Mouse (Mus musculus) spleen, adult 2 months (tissue): Measurements from ENCODE around the gene Cd300e. TPM values are rescaled to one million over a fixed set of nuclear protein-coding genes. Genes with fewer than 3 reads are reported as not detected.
"Not testable (repeated sequence)": the region's sequence is repeated elsewhere in the genome, so short reads cannot be mapped to it uniquely, and the experiment has no call there.

ENCODE experiments used
- DNase-seq, 2 experiments: peaks; one replicate each; pipeline versions ENCODE4 v3.0.0 to v3.0.0-alpha.2; 2012 to 2021; ENCODE audit warnings: low spot score in 2 of 2, low read depth in 1 of 2
- H3K27ac ChIP-seq: fragments of 200-500 bp; 2 replicates; pipeline ENCODE4 v1.5.1; 2012; ENCODE audit warnings: low read length, inconsistent platforms; ENCODE audit not compliant: insufficient read depth
- H3K27me3 ChIP-seq: fragments of 200-500 bp; 2 replicates; pipeline ENCODE4 v1.6.1; 2012; ENCODE audit warnings: mild to moderate bottlenecking, moderate library complexity, low read length, inconsistent platforms; ENCODE audit not compliant: control insufficient read depth, insufficient read depth
- H3K36me3 ChIP-seq: fragments of 200-500 bp; 2 replicates; pipeline ENCODE4 v1.6.1; 2012; ENCODE audit warnings: mild to moderate bottlenecking, low read length, inconsistent platforms; ENCODE audit not compliant: control insufficient read depth, insufficient read depth
- H3K4me1 ChIP-seq: fragments of 200-500 bp; 2 replicates; pipeline ENCODE4 v1.6.1; 2011; ENCODE audit warnings: inconsistent platforms; ENCODE audit not compliant: control insufficient read depth, insufficient read depth, insufficient read length
- H3K4me3 ChIP-seq: fragments of 200-500 bp; 2 replicates; pipeline ENCODE4 v1.5.1; 2011; ENCODE audit warnings: mild to moderate bottlenecking, inconsistent platforms; ENCODE audit not compliant: insufficient read depth, insufficient read length; ENCODE audit errors: extremely low read depth
- CTCF ChIP-seq: fragments of 200-500 bp; IDR thresholded peaks from 2 replicates; pipeline ENCODE4 v1.5.1; 2011; ENCODE audit warnings: mild to moderate bottlenecking, inconsistent platforms; ENCODE audit not compliant: insufficient read depth, insufficient read length, insufficient replicate concordance; ENCODE audit errors: extremely low read depth
- POLR2A ChIP-seq: fragments of 200-500 bp; IDR thresholded peaks from 2 replicates; pipeline ENCODE4 v1.6.1; 2011; ENCODE audit warnings: low read depth, low read length, inconsistent platforms
- whole genome bisulfite sequencing: fragments of 180-500 bp; shearing (Covaris S2); methylation state at CpG from one replicate; pipeline ENCODE4 v1.1.7; 2018; 5-methylcytosine and 5-hydroxymethylcytosine counted together
- polyA plus RNA-seq: library from polyadenylated mRNA; depleted of rRNA; stranded (reverse); fragments of >200 nt; gene quantifications from 2 replicates; pipeline ENCODE4 v1.2.3, GENCODE M21; 2012

The Cd300e gene
- polyA plus RNA-seq, 1 experiment = 4.7 TPM

GRCm38 (mm10) chr11:115054537-115054936 is 7.4 kb downstream of the Cd300e start:
- no peaks in the 10 kb centered on the region for H3K27me3 ChIP-seq
- no peak for TF ChIP-seq CTCF
- TF ChIP-seq POLR2A = no peak
- no peak overlapping the region for H3K4me3 ChIP-seq
- no peak overlapping the region for H3K27ac ChIP-seq
- no peaks in the 10 kb centered on the region for H3K36me3 ChIP-seq
- no peaks in the 10 kb centered on the region for H3K4me1 ChIP-seq
- no peak for DNase-seq

- Histone ChIP-seq H3K27ac (no peak overlapping the region), H3K4me3 (no peak overlapping the region), H3K4me1 (no peaks in the 10 kb centered on the region), H3K27me3 (no peaks in the 10 kb centered on the region), H3K36me3 (no peaks in the 10 kb centered on the region)
- TF ChIP-seq CTCF (no peak), POLR2A (no peak)
- no peak for DNase-seq
- 89% methylated on average over 1 of the region's 1 CpGs for WGBS
Observed at GRCm38 (mm10) chr11:115052991-115053390, 9.0 kb downstream of the Cd300e start.

- H3K36me3 ChIP-seq = no peaks in the 10 kb centered on the region
- H3K4me1 ChIP-seq = no peaks in the 10 kb centered on the region
- DNase-seq = no peak
- H3K27me3 ChIP-seq = no peaks in the 10 kb centered on the region
- H3K27ac ChIP-seq = no peak overlapping the region
- TF ChIP-seq CTCF = no peak
- TF ChIP-seq POLR2A = no peak
- 9% methylated on average over 9 of the region's 9 CpGs for WGBS
- no peak overlapping the region for H3K4me3 ChIP-seq
Observed at GRCm38 (mm10) chr11:115052206-115052605, 9.8 kb downstream of the Cd300e start.

GRCm38 (mm10) chr11:115049282-115049895 is 12.6 kb downstream of the Cd300e start:
- Histone ChIP-seq H3K4me1 (no peaks in the 10 kb centered on the region), H3K27ac (no peak overlapping the region), H3K36me3 (no peaks in the 10 kb centered on the region), H3K27me3 (no peaks in the 10 kb centered on the region), H3K4me3 (no peak overlapping the region)
- TF ChIP-seq POLR2A = no peak
- TF ChIP-seq CTCF = no peak
- DNase-seq = no peak
- WGBS = 40% methylated on average over 3 of the region's 3 CpGs

- WGBS = 43% methylated on average over 2 of the region's 2 CpGs
- no peak for DNase-seq
- Histone ChIP-seq H3K36me3 (no peaks in the 10 kb centered on the region), H3K27me3 (no peaks in the 10 kb centered on the region), H3K4me3 (no peak within 1 kb of the TSS), H3K27ac (no peak within 1 kb of the TSS), H3K4me1 (no peaks in the 10 kb centered on the region)
- TF ChIP-seq CTCF (no peak), POLR2A (no peak)
Observed at GRCm38 (mm10) chr11:115048259-115048658, 13.7 kb downstream of the Cd300e start, which contains the start of gene Cd300ld3. TSS of gene Cd300ld3 (minus strand) at chr11:115048409.

- no CpG with 5 or more reads among the region's 6 CpGs for whole genome bisulfite sequencing
- not testable (repeated sequence) for H3K4me1 ChIP-seq, DNase-seq, H3K27ac ChIP-seq, H3K27me3 ChIP-seq, H3K4me3 ChIP-seq, H3K36me3 ChIP-seq
Observed at GRCm38 (mm10) chr11:115037669-115038068, 24.3 kb downstream of the Cd300e start, which contains the start of gene Cd300ld5. TSS of gene Cd300ld5 (minus strand) at chr11:115037769.

GRCm38 (mm10) chr11:115026912-115027311 is 35.1 kb downstream of the Cd300e start, which contains the start of gene Cd300ld4:
TSS of gene Cd300ld4 (minus strand) at chr11:115027012.
- not testable (repeated sequence) for H3K27ac ChIP-seq, H3K36me3 ChIP-seq, H3K27me3 ChIP-seq, DNase-seq, H3K4me3 ChIP-seq, H3K4me1 ChIP-seq
- WGBS = no CpG with 5 or more reads among the region's 6 CpGs

- not testable (repeated sequence) for H3K27ac ChIP-seq, H3K4me3 ChIP-seq, H3K27me3 ChIP-seq, H3K36me3 ChIP-seq, DNase-seq, H3K4me1 ChIP-seq
- no CpG with 5 or more reads among the region's 7 CpGs for WGBS
Observed at GRCm38 (mm10) chr11:115016093-115016492, 45.9 kb downstream of the Cd300e start, which contains the start of gene Cd300ld2. TSS of gene Cd300ld2 (minus strand) at chr11:115016193.
